Mouse (Mus musculus): Measurements from ENCODE around the gene Sfxn2.

GRCm38 (mm10) chr19:46637598-46637997, 64.4 kb downstream of the Sfxn2 start:
- TF ChIP-seq CTCF (conservative IDR thresholded peaks at IDR 0.05; ENCODE audit: low read length) (no peak), POU5F1 (IDR thresholded peaks at IDR 0.05; ENCODE audit: borderline replicate concordance, low read length) (no peak)

All from E14TG2a.4 (cell line).